Mouse (Mus musculus): Measurements from ENCODE around the gene A2m.

Gene A2m

DNA sequence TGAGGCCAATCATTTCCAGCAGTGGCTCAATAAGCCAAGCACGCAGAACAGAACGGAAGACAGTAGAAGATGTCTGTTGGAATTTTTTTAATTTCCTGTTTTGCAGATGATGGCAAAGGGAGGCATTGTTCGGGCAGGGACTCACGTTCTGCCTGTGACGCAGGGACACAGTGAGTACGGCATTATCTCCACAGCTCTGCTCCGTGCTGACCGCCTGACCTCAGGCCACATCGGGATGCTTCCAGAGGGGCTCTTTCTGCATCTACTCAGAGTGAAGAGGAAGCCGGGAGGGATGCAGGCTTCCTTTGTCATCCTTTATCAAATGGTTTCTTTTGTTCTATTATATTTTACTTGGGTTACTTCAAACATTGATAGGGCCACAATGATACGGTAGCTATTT, 13.3 kb downstream of the A2m start:
- no peaks in the 10 kb centered on the region for H3K9me3 ChIP-seq (ENCODE audit: low read length)
- no peak overlapping the region for H3K4me3 ChIP-seq (replicated peaks; ENCODE audit: low read length)
- peaks cover 7% of the 10 kb centered on the region; the same call in 1 of the 2 replicates for H3K36me3 ChIP-seq (ENCODE audit: insufficient read depth, low read length)
- no peak for TF ChIP-seq POU5F1 (IDR thresholded peaks at IDR 0.05; ENCODE audit: borderline replicate concordance, low read length)
- no peak for TF ChIP-seq CTCF (conservative IDR thresholded peaks at IDR 0.05; ENCODE audit: low read length)
- TF ChIP-seq NANOG (IDR thresholded peaks at IDR 0.05; ENCODE audit: borderline replicate concordance, low read length): no peak
- H3K27me3 ChIP-seq (ENCODE audit: insufficient read depth, low read length): no peaks in the 10 kb centered on the region
- no peaks in the 10 kb centered on the region for H3K4me1 ChIP-seq (replicated peaks; ENCODE audit: low read depth, low read length)

Data from E14TG2a.4 (cell line).